Mouse (Mus musculus) limb, embryonic 12.5 days (tissue): ENCODE data around the gene H2afx. TPM values are rescaled to one million over a fixed set of nuclear protein-coding genes. Genes with fewer than 3 reads are reported as not detected.
A peak's percentile ranks its signal among the peaks of the same experiment; 100 is the strongest.
"Not testable (repeated sequence)": the region's sequence is repeated elsewhere in the genome, so short reads cannot be mapped to it uniquely, and the experiment has no call there.

Experiments
- ATAC-seq: fragments of 200-750 bp; cut with Nextera tagmentation; 2 replicates; pipeline ENCODE4 v1.8.0; 2017; ENCODE audit warnings: low read depth, moderate TSS enrichment; ENCODE audit not compliant: insufficient number of reproducible peaks, insufficient read depth, low FRiP score, low TSS enrichment
- H3K27ac ChIP-seq: fragments of 300-500 bp; sonication (generic); 2 replicates; pipeline ENCODE4 v1.5.1; 2016; ENCODE audit warnings: mild to moderate bottlenecking, moderate library complexity
- H3K27me3 ChIP-seq: fragments of 300-500 bp; sonication (generic); 2 replicates; pipeline ENCODE4 v1.6.1; 2016; ENCODE audit warnings: mild to moderate bottlenecking, moderate library complexity
- H3K36me3 ChIP-seq: fragments of 300-500 bp; sonication (generic); 2 replicates; pipeline ENCODE4 v1.6.1; 2016; ENCODE audit warnings: mild to moderate bottlenecking, moderate library complexity
- H3K4me1 ChIP-seq: fragments of 300-500 bp; sonication (generic); replicated peaks from 2 replicates; pipeline ENCODE4 v1.6.1; 2016
- H3K4me2 ChIP-seq: fragments of 300-500 bp; sonication (generic); 2 replicates; pipeline ENCODE4 v1.6.1; 2016; ENCODE audit warnings: mild to moderate bottlenecking, moderate library complexity
- H3K4me3 ChIP-seq: fragments of 300-500 bp; sonication (generic); replicated peaks from 2 replicates; pipeline ENCODE4 v1.5.1; 2016; ENCODE audit warnings: mild to moderate bottlenecking
- H3K9ac ChIP-seq: fragments of 300-500 bp; sonication (generic); replicated peaks from 2 replicates; pipeline ENCODE4 v1.6.1; 2016; ENCODE audit warnings: mild to moderate bottlenecking, moderate library complexity
- H3K9me3 ChIP-seq: fragments of 300-500 bp; sonication (generic); 2 replicates; pipeline ENCODE4 v1.6.1; 2016; ENCODE audit warnings: mild to moderate bottlenecking, moderate library complexity
- WGBS: fragments of 180-500 bp; shearing (Covaris S2); methylation state at CpG from one replicate; pipeline ENCODE4 v1.1.7; 2016; 5-methylcytosine and 5-hydroxymethylcytosine counted together
- polyA plus RNA-seq: library from polyadenylated mRNA; unstranded; fragments of >200 nt; fragmentation: Nextera tagmentation; extraction: Ambion mirVana; gene quantifications from 2 replicates; pipeline ENCODE4 v1.2.1, GENCODE M21; 2016

Gene H2afx
- polyA plus RNA-seq, 1 experiment from 2014 or later: 481 TPM

DNA sequence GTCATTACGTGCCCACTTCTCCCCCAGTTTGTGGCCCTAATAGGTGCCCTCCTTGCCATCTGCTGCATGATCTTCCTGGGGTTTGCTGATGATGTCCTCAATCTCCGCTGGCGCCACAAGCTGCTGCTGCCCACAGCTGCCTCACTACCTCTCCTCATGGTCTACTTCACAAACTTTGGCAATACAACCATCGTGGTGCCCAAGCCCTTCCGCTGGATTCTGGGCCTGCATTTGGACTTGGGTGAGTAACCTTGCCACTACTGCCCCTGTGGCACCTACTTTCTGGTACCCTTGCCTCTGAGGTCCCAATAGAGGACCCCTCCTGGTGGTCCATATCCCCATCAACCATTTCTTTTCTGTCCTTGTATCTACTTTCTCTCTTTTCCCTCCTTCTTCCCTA is 6.6 kb upstream of the H2afx start:
- Histone ChIP-seq H3K9ac (peak overlapping the region; percentile 88; the same call in 1 of the 2 replicates), H3K9me3 (no peaks in the 10 kb centered on the region), H3K36me3 (peaks cover 46% of the 10 kb centered on the region), H3K27ac (no peak overlapping the region), H3K4me3 (peak overlapping the region; percentile 75), H3K4me2 (peak overlapping the region; percentile 79), H3K27me3 (no peaks in the 10 kb centered on the region), H3K4me1 (peaks cover 13% of the 10 kb centered on the region)
- 88% methylated on average over 5 of the region's 5 CpGs for WGBS
- ATAC-seq: no peak

DNA sequence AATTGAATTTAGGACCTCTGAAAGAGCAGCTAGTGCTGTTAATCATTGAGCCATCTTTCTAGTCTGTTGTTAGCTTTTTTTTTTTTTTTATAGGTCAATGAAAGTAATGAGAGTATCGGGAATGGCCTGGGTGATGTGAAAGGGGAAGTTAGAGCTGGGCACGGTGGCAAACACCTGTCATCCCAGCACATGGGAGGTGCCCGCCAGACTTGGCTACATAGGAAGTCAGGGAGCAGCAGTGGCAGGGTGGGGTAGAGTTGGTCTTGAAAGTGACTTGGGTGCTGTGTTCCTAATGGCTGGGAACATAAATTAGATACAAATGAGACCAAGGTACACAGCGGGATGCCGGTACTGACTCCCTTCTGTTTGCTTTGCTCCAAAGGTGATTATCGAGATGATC is 3.8 kb upstream of the H2afx start:
- Histone ChIP-seq H3K36me3 (peaks cover 57% of the 10 kb centered on the region), H3K4me3 (no peak overlapping the region), H3K9me3 (no peaks in the 10 kb centered on the region), H3K27ac (no peak overlapping the region), H3K27me3 (no peaks in the 10 kb centered on the region), H3K4me2 (no peak overlapping the region), H3K9ac (no peak overlapping the region), H3K4me1 (peaks cover 11% of the 10 kb centered on the region)
- no peak for ATAC-seq
- WGBS: 93% methylated on average over 6 of the region's 6 CpGs

DNA sequence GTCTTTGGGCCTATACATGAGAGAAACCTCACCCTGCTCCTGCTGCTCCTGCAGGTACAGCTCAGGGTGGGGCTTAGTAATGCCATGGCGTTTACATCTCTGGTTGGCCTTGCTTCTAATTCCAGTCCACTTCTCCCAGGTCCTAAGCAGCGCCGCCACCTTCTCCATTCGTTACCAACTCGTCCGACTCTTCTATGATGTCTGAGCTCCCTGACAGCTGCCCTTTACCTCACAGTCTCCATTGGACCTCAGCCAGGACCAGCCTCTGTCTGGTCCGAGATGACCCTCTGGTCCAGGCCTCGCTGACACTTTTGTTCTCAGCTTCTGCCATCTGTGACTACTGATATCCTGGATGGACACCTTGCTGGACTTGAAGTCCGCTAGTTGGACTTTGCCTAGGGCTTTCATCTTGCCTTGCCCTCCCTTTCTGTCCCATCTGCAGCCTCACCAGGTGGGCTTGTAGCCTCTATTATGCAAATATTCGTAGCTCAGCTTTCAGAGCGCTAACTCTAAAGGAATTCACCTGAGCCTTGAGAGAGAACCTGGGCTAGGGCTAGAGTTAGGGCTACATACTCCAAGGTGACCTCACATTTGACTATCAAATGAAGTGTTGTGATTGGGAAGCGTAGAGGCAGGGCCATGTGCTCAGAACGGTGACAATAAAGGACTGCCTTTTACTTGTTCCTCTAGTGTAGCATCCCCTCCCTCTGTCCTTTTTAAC is 1.4 kb upstream of the H2afx start:
- Histone ChIP-seq H3K27me3 (no peaks in the 10 kb centered on the region), H3K9me3 (no peaks in the 10 kb centered on the region), H3K9ac (no peak overlapping the region), H3K4me3 (no peak overlapping the region; the same call in 1 of the 2 replicates), H3K4me1 (peaks cover 17% of the 10 kb centered on the region), H3K4me2 (no peak overlapping the region), H3K36me3 (peaks cover 73% of the 10 kb centered on the region), H3K27ac (no peak overlapping the region)
- no peak for ATAC-seq
- WGBS: 95% methylated on average over 13 of the region's 13 CpGs

- no peaks in the 10 kb centered on the region for H3K9me3 ChIP-seq
- H3K4me1 ChIP-seq: peaks cover 17% of the 10 kb centered on the region
- H3K9ac ChIP-seq: peak overlapping the region; percentile 94
- H3K27me3 ChIP-seq: no peaks in the 10 kb centered on the region
- peak overlapping the region; percentile 98 for H3K27ac ChIP-seq
- no peak for ATAC-seq
- peak overlapping the region; percentile 75 for H3K4me2 ChIP-seq
- H3K4me3 ChIP-seq: peak overlapping the region; percentile 80
- WGBS: under 1% methylated on average over 50 of the region's 50 CpGs
- H3K36me3 ChIP-seq: peaks cover 74% of the 10 kb centered on the region
Observed at GRCm38 (mm10) chr9:44335331-44336092, 1.0 kb downstream of the H2afx start.

DNA sequence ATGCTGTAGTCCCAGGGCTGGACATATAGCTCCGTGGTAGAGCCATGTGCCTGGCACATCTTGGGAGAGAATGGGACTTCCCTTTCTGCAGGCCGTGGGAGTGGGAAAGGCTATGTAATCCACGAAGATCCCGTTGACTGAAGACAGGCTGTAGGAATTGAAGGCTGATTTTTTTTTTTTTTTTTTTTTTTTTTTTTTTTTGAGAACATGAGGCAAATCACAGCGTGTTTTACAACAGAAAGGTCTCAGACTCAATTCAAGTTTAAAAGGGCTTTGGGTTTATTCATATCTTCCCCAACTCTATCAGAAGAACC is 1.6 kb downstream of the H2afx start:
- peak overlapping the region; percentile 94 for H3K9ac ChIP-seq
- peaks cover 17% of the 10 kb centered on the region for H3K4me1 ChIP-seq
- peak overlapping the region; percentile 98 for H3K27ac ChIP-seq
- no peaks in the 10 kb centered on the region for H3K9me3 ChIP-seq
- no peaks in the 10 kb centered on the region for H3K27me3 ChIP-seq
- peaks cover 74% of the 10 kb centered on the region for H3K36me3 ChIP-seq
- H3K4me3 ChIP-seq: peak overlapping the region; percentile 80
- H3K4me2 ChIP-seq: peak overlapping the region; percentile 75
- no peak for ATAC-seq
- WGBS: under 1% methylated on average over 5 of the region's 5 CpGs

DNA sequence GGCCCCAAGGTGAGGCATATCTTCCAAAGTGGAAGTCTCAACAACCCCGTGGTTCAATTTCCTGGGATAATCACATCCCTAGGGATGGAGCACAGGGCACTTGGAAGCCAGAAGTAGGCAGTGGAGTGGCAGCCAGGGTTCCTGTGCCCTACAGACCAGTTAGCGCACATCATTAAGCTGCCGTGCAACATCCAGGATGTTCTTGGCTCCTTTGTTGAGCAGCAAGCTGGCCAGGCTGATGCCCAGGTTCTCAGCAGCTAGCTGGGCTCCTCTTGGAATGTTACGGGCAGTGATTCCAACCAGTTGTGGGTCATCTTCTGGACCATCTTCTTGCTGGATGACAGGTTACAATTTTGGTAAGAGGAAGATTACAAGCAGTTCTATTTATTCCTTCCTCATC is 2.0 kb downstream of the H2afx start:
- H3K9me3 ChIP-seq, H3K27me3 ChIP-seq, ATAC-seq: not testable (repeated sequence)
- 44% methylated on average over 4 of the region's 4 CpGs for WGBS
- Histone ChIP-seq H3K4me1 (peaks cover 17% of the 10 kb centered on the region), H3K4me2 (peak overlapping the region; percentile 75), H3K4me3 (peak overlapping the region; percentile 80), H3K36me3 (peaks cover 74% of the 10 kb centered on the region), H3K9ac (peak overlapping the region; percentile 94), H3K27ac (0 out of 2 replicates have a peak overlapping the region, but pooled peaks have one; percentile 59)

DNA sequence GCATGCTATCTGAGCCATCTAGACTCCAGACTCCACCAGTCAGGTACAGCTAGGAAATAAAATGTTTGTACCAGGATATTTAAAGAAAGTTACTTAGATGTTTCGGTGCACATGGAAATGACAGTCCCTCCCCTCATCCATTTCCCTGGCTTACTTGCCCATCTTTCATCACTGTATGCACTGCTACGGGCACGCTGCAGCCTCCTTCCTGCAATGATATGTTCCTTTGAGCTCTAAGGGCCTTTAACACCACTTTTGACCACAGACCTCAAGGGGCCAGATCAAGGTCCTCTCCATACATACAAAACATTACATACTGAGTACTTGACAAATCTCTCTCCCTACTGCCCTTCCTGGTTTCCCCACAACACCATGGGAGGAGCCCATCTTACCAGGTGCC is 2.5 kb downstream of the H2afx start:
- WGBS: 88% methylated on average over 3 of the region's 3 CpGs
- Histone ChIP-seq H3K27me3 (no peaks in the 10 kb centered on the region), H3K9ac (peak overlapping the region; percentile 94), H3K4me3 (peak overlapping the region; percentile 80), H3K4me2 (peak overlapping the region; percentile 75), H3K27ac (0 out of 2 replicates have a peak overlapping the region, but pooled peaks have one; percentile 73), H3K4me1 (peaks cover 17% of the 10 kb centered on the region), H3K9me3 (no peaks in the 10 kb centered on the region), H3K36me3 (peaks cover 74% of the 10 kb centered on the region)
- no peak for ATAC-seq

GRCm38 (mm10) chr9:44337436-44338169 is 3.1 kb downstream of the H2afx start:
- Histone ChIP-seq H3K27me3 (no peaks in the 10 kb centered on the region), H3K9me3 (no peaks in the 10 kb centered on the region), H3K4me2 (peak overlapping the region; percentile 75), H3K4me1 (peaks cover 20% of the 10 kb centered on the region), H3K9ac (no peak overlapping the region), H3K4me3 (peak overlapping the region; percentile 80; the same call in 1 of the 2 replicates), H3K36me3 (peaks cover 72% of the 10 kb centered on the region), H3K27ac (peak overlapping the region; percentile 73; the same call in 1 of the 2 replicates)
- WGBS: 66% methylated on average over 9 of the region's 9 CpGs
- no peak for ATAC-seq

DNA sequence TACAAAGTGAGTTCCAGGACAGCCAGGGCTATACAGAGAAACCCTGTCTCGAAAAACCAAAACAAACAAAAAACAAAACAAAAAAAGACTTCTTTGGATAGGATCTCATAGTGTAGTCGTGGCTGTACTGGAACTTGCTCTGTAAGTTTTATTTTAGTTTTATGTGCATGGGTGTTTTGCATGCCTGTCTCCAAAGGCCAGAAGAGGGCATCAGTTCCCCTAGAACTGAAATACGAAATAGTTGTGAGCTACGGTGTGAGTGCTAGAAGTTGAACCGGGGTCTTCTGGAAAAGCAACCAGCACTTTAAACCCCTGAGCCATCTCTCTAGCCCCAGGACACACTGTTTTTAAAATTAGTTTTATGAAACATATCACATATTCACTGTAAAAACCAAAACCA is 4.1 kb downstream of the H2afx start:
- Histone ChIP-seq H3K9me3 (no peaks in the 10 kb centered on the region), H3K27me3 (no peaks in the 10 kb centered on the region), H3K27ac (no peak overlapping the region), H3K4me3 (no peak overlapping the region), H3K9ac (no peak overlapping the region), H3K36me3 (peaks cover 62% of the 10 kb centered on the region), H3K4me1 (peaks cover 28% of the 10 kb centered on the region), H3K4me2 (no peak overlapping the region)
- no peak for ATAC-seq
- 79% methylated on average over 5 of the region's 5 CpGs for WGBS

DNA sequence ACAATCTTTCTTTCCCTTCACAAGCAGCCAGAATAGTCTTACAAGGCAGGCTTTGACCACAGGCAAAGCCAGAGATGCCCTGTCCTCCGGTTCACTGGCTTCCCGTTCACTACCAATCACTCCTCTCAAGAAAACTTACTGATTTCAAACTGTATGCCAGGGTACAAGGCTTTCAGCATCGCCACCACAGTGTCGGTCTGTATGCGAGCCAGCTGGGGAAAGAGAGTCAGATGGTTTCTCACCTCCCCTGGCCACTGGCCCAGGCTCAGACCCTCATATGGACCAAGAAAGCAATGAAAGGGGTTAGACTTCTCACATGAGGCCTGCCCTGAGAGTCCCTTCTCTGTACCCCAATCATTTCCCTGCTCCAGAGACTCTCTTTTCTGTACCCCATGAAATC is 7.0 kb downstream of the H2afx start:
- H3K27me3 ChIP-seq: no peaks in the 10 kb centered on the region
- H3K9ac ChIP-seq: 0 out of 2 replicates have a peak overlapping the region, but pooled peaks have one; percentile 6
- peaks cover 64% of the 10 kb centered on the region for H3K36me3 ChIP-seq
- peak overlapping the region; percentile 5; the same call in 1 of the 2 replicates for H3K4me3 ChIP-seq
- H3K4me1 ChIP-seq: peaks cover 30% of the 10 kb centered on the region
- 89% methylated on average over 5 of the region's 5 CpGs for WGBS
- no peaks in the 10 kb centered on the region for H3K9me3 ChIP-seq
- no peak for ATAC-seq
- H3K4me2 ChIP-seq: no peak overlapping the region
- H3K27ac ChIP-seq: no peak overlapping the region

GRCm38 (mm10) chr9:44342173-44342572 is 7.7 kb downstream of the H2afx start:
- 81% methylated on average over 3 of the region's 3 CpGs for WGBS
- ATAC-seq: no peak
- H3K4me2 ChIP-seq: 0 out of 2 replicates have a peak overlapping the region, but pooled peaks have one; percentile 66
- H3K9me3 ChIP-seq: no peaks in the 10 kb centered on the region
- H3K36me3 ChIP-seq: peaks cover 64% of the 10 kb centered on the region
- H3K9ac ChIP-seq: no peak overlapping the region
- H3K27me3 ChIP-seq: no peaks in the 10 kb centered on the region
- H3K4me3 ChIP-seq: 0 out of 2 replicates have a peak overlapping the region, but pooled peaks have one; percentile 80
- H3K27ac ChIP-seq: peak overlapping the region; percentile 12; the same call in 1 of the 2 replicates
- peaks cover 23% of the 10 kb centered on the region for H3K4me1 ChIP-seq
